ENCODE assay signal across 19 mouse cellular contexts in genomic region chr2:96685328-96685727, GRCm38 (mm10).
"Had no signal": no experiment of that assay in that cellular context is flagged by ENCODE, and none has a peak within 500 bp of the region (broad histone marks: within the 10 kb centered on the region; RNA-seq: fewer than 3 reads in every experiment).

No protein-coding gene starts in this region.

- DNase-seq: cerebellum, adult 9-11 months; cerebellum, postnatal 10 days; cerebellum, postnatal 14 days; cerebellum, postnatal 25 days; cerebellum, postnatal 36 days; embryo, embryonic 11 days; forebrain, postnatal 0 days; gastrocnemius, adult 2 months; gastrocnemius, postnatal 10 days; gastrocnemius, postnatal 14 days; gastrocnemius, postnatal 25 days; gastrocnemius, postnatal 36 days; heart, adult 11 months; heart, adult 18-20 months; heart, adult 2 months had no signal

- ATAC-seq: forebrain, embryonic 13.5 days; forebrain, embryonic 14.5 days; forebrain, embryonic 15.5 days; forebrain, embryonic 16.5 days; forebrain, postnatal 0 days had no signal
